Mouse (Mus musculus) lung, postnatal 25 days (tissue): ENCODE data around the gene Spin1.

Experiments used
- DNase-seq: peaks from one replicate; pipeline ENCODE4 v3.0.0; 2022; ENCODE audit warnings: low spot score

Gene Spin1

GRCm38 (mm10) chr13:51137702-51138031 is 37.0 kb downstream of the Spin1 start:
- no peak for DNase-seq

GRCm38 (mm10) chr13:51147106-51147505 is 46.4 kb downstream of the Spin1 start:
- peak; percentile 57 for DNase-seq

DNA sequence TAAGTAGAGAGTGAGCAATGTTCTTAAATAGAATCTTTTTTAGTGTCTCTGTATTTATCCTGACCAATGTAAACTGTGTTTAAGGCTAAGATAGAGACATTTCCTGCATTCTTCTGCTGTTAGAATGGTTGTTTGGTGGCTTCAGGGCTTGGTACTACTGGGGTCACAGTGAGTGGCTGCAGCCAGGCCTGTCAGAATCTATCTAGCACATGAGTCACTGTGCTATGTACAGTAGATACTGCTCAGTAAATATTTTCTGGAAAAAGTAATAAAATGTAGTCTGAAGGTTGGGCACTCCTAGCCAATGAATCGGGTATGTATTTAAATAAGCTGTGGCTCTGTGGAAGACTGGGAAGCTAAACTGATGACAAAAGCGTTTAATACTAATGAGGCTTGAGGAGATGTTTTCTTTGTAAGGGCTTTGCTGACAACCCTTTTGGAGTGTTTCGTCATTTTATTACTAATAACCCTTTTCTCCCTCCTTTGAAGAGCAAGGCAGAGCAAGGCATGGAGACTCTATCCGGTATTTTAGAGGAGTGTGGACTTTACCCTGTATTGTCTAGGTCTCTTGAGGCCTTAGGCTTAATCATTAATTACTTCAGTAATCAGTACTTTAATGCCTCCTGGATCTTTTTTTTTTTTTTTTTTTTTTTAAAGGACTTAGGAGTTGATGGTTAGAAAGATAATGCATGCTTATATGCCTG is 52.4 kb downstream of the Spin1 start:
- no peak for DNase-seq

DNA sequence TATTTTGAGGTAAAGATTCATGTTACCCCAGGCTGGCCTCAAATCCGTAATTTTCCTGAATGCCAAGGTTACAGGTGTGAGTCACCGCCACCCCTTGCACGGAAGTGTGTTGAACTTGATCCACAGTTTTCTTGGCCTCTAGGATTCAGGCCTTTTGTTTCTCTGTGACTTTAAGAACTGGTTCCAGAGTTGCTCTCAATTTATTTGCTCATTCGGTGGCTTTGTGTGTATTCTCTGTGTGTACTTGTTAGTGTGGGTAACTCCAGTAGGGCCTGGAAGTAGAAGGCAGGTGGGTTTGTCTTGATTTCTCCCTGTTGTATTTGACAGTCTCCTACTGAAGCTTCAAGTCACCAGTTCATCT is 53.0 kb downstream of the Spin1 start:
- DNase-seq, result no peak

DNA sequence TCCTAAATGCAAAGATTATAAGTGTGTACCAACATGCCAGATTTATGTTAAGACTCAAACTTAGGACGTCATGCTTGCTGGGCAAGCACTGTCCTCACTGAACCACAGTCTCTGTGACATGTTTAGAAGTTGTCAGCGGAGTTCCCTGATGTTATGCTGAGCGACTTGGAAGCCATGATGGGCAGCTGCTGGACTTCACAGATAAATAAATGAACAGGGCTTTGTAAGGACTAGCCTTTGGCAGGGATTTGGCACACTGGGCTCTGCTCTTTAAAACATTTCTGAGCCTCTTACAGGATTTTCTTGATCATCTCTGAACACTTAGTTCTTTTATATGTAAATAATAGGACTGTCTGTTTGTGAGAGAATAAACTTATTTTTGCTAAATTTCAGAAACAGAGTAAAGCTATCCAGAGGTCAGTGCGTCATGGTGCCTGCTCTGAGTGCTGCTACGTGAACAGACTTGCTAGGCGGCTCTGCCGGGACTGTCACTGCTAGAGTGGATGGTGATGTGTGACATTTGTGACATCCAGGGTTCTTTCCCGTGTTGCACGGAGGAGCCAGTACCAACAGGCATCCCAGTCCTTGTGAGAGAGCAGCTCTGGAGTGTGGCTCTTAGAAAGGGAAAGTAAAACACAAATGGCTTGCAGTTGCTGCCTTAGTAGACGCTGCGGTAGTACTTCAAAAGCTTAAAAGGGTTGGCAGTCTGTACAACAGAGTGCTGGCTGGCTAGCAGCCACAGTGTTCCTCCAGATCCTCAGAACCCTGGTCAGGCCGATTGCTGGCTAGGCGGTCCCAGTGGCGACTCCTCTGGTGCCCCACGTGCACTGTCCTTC is 54.7 kb downstream of the Spin1 start:
- no peak for DNase-seq

GRCm38 (mm10) chr13:51156014-51156386 is 55.3 kb downstream of the Spin1 start:
- DNase-seq, result no peak

- no peak for DNase-seq
Observed at GRCm38 (mm10) chr13:51157291-51157690, 56.6 kb downstream of the Spin1 start.

DNA sequence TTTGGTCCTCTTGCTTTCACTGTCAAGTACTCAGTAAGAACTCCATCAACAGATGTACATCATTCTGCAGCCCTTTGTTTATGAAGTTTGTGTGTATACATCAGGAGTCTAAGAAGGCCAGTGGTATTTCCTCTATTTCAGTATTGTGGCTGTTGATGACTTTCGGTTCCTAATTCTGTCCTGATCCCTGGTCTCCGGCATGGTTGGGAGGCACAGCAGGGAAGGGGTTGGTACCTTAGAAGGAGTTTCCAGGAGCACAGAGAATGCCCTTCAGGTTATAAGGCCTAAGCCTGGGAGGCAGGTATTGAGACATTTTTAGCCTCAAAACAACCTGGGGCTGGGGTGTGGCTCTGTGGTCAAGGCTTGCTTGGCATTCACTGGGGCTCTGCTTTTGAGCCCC is 61.0 kb downstream of the Spin1 start:
- DNase-seq, result no peak

DNA sequence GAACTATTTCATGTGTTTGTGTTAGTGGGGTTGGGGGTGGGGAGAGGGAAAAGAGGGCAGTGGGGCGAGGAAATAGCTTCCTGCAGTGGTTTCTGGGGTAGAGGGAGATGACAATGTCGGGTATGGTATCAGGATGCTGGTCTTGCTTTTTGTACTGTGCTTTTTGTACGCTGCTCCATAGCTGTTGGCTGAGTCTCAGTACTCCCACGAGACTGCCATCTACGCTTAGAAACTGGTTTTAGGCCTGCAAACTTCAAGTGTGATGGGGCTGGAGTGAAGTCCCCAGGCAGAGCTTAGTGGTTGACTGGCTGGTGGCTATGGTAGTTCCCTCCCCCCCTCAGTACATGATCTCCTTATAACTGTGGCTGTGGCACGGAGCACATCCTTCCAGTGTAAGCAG is 61.6 kb downstream of the Spin1 start:
- no peak for DNase-seq

DNA sequence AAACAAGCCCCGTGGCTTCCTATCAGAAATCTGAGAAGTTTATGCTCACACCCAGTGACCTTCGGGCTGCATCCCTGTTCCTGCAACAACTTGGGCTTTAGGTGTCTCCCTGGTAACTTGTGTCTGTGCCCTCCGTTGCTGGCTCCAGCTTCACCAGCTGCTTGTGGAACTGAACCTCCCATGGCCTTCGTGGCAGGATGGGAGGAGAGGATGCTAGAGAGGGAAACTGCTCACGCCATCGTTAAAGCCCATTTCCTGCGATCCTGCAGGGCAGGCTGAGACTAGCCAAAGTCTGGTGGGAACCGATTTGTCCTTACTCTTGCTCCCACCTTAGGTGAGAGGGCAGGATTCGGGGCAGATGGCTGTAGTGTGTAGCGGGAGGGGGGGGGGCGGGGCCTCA is 66.0 kb downstream of the Spin1 start:
- DNase-seq, result no peak

- DNase-seq, result peak; percentile 49
Observed at GRCm38 (mm10) chr13:51170215-51170614, 69.5 kb downstream of the Spin1 start.

DNA sequence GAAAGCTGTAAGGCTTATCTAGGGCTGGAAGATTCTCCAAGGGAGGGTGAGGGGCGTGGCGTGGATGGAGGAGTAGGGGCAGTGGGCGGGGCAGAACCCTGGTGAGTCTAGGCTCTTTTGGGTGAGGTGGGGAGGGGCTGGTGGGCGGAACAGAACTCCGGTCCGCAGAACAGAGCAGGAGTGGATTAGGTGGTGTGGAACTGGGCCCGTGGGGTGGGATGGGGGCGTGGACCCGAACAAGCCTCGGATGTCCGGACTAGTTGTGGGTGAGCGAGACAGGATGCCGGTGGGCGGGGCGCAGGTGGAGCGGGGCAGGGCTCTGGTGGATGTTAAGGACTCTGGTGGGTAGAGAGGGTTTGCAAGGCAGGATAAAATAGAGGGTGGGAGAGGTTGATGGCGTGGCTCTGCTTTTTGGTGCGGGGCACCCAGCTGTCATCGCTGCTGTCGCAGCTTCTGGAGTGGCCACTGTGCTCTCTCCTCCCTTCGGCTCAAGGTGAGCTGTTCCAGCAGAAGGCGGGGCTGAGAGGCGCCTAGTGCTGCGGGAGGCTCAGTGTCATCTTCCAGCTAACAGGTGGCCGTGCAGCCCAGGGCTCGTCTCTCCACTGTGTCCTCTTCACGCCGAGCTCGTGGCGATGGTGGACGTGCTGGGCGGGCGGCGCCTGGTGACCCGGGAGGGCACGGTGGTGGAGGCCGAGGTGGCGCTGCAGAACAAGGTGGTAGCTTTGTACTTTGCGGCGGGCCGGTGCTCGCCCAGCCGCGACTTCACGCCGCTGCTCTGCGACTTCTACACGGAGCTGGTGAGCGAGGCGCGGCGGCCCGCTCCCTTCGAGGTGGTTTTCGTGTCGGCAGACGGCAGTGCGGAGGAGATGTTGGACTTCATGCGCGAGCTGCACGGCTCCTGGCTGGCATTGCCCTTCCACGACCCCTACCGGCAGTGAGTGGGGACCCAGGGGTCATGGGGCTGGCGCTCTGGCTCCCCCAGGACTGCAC is 70.3 kb downstream of the Spin1 start, which contains the start of gene Nxnl2:
Nxnl2 (plus strand) TSS at position 332 of the 990 bp plus-strand sequence.
- DNase-seq, result peak; percentile 56

- no peak for DNase-seq
Observed at GRCm38 (mm10) chr13:51172601-51173000, 71.9 kb downstream of the Spin1 start.

DNA sequence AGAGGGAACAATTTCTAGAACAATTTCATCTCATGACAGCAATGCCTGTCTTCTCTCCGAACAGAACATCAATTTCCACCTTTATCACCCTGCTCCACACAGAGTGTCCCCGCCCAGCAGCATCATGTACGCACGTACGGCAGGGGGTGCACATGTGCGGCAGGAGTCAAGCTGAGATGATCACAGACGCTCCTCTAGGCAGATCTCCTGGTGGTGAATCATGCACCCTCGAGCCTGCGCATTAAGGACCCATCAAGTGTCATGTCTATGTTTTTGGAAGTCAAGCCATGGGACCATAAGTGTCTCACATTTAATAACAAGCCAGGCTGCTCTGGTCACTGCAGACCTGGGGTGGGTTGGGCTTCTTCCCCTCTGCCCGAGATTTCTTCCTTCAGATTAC is 78.3 kb downstream of the Spin1 start:
- no peak for DNase-seq

GRCm38 (mm10) chr13:51179362-51179761 is 78.7 kb downstream of the Spin1 start:
- no peak for DNase-seq

DNA sequence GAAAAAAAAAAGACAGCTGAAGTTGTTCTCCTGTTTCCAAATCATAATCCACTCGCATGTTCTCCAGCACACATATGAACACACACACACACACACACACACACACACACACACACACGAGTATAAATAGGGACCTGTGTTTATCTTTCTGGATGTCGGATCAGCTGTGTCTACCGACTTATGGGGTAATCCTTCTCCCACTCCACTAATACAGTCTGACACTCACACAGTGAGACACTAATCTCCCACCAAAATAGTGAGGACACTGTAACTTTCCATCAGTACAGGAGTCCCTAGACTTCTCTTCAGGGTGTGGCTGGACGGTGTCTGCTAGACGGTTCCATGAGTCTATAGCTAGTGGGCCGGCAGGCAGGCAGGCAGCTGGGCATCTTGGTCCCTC is 81.6 kb downstream of the Spin1 start:
- DNase-seq, result no peak

- DNase-seq, result no peak
Observed at GRCm38 (mm10) chr13:51184896-51185295, 84.2 kb downstream of the Spin1 start.

DNA sequence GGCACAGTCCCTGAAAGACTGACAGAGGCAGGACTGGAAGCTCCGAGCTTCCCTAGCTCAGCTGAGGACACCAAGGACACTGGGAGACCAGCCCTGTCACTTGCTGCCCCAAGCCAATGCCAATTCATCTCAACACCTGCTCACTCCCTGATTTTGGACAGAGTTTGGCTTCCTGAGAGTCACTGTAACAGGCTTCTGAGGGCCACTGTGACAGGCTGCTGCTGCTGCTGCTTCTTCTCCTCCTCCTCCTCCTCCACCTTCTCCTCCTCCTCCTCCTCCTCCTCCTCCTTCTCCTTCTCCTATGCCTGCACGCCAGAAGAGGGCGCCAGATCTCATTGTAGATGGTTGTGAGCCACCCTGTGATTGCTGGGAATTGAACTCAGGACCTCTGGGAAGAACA is 89.7 kb downstream of the Spin1 start:
- DNase-seq, result no peak

GRCm38 (mm10) chr13:51191416-51192140 is 90.9 kb downstream of the Spin1 start:
- DNase-seq, result peak; percentile 27

DNA sequence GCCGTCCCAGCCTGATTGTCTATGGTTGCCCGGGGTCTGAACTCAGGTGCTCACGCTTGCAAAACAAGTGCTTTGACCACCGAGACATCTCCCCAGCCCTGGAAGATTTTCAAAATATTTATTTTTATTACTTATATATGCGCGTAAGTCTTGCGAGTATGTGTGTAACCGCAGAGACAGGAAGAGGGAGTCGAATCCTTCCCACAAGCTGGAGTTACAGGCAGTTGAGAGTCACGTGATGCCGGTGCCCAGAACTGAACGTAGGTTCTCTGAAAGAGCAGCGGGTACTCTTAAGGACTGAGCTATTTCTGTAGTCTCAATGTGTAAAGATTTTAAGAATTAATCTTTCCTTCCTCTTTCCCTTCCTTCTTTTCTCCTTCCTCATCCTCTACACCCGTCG is 93.2 kb downstream of the Spin1 start:
- no peak for DNase-seq

DNA sequence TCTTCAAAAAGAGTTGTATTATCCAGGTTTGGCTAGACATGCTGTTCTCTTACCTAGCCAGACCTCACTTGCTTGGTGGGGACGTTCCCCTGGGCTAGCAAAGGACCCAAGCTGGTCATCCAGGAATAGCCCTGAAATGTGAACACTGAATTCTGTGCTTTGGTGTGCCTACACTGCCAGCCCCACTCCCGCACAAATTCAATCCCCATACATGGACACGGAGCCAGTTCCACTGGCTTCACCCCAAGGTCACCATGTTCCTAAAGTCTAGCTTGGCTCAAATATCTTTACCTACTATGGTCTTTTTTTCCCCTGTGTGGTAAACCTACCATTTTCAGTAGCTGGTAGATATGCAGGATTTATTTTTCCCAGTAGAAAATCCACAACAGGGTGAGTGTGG is 97.0 kb downstream of the Spin1 start:
- DNase-seq, result no peak

GRCm38 (mm10) chr13:51198186-51198585 is 97.5 kb downstream of the Spin1 start:
- DNase-seq, result peak; percentile 34
